Mouse (Mus musculus) spleen, postnatal 36 days (tissue): Measurements from ENCODE around the gene Isx.

ENCODE experiments used
- DNase-seq, 2 experiments: peaks; one replicate each; pipeline ENCODE4 v3.0.0; 2022; ENCODE audit warnings: low spot score in 2 of 2, mixed read lengths in 1 of 2

Isx gene

DNA sequence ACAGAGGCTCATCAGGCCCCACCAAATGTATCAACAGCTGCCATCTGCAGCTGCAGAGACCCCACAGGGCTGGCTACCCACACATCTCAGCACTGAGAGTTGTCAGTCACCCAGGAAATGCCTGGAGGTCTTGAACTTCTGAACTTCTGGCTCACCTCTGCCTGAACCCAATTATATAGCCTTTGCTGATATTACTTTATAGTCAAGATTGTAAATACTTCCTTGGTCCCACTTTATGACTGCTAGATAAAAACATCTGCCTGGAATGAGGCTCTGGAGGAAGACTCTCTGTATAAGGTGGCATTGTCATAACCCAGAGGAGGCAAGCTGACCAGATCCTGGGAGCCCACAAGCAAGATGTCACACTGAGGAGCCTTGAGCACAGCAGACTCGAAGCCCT, 28.8 kb downstream of the Isx start:
- no peak for DNase-seq

GRCm38 (mm10) chr8:74903054-74903842, 30.3 kb downstream of the Isx start:
- no peak for DNase-seq

DNA sequence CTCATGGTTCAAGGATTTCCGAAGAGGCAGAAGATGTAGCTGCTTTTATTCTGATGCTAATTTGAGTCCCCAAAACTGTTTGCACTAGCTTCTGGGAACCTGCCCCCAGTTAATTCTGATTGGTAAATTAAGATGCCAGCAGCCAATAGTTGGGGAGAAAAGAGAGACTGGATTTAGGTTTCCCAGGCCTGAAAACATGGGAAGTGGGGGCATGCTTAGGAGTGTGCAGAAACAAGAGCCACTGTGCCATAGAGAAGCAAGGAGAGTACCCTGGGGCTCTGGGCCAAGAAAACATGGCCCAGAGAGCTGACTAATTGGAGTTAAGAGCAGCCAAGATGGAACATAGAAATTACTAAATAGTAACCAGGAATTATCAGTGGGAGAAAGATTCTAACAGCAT, 33.4 kb downstream of the Isx start:
- no peak for DNase-seq

DNA sequence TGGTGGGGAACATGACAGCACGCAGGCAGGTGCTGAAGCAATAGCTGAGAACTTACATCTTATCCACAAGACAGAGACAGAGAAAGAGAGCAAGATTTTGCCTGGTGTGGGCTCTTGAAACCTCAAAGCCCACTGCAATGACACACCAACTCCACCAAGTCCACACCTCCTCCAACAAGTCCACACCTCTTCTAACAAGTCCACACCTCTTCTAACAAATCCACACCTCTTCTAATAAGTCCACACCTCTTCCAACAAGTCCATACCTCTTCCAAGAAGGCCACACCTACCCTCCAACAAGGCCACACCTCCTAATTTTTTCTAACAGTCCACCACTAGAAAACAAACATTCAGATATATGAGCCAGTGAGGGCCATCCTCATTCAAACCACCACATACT, 37.7 kb downstream of the Isx start:
- no peak for DNase-seq

GRCm38 (mm10) chr8:74920691-74921421, 47.9 kb downstream of the Isx start:
- DNase-seq: no peak

GRCm38 (mm10) chr8:74921882-74922518, 49.0 kb downstream of the Isx start:
- no peak for DNase-seq

DNA sequence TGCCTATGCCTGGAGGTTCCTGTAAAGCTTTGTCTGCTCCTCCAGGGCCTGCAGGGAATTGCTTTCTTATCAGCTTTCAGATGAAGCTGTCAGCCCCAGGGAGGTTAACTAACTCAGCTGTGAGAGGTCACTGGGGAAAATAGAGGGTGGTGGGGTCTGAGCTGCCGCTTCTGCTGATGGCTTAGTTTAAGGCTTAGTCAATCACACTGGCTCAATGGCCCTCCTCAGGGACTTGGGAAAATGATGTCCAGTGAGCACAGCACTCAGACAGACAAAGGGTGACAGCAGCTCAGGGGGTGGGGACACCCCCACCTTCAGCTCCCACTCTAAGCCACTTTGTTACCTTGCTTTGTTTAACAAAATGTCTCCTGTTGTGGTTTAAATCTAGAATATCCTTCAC, 55.0 kb downstream of the Isx start:
- DNase-seq: no peak

GRCm38 (mm10) chr8:74930731-74931130, 57.8 kb downstream of the Isx start:
- peak in 1 of 2 experiments; percentile 1 for DNase-seq

DNA sequence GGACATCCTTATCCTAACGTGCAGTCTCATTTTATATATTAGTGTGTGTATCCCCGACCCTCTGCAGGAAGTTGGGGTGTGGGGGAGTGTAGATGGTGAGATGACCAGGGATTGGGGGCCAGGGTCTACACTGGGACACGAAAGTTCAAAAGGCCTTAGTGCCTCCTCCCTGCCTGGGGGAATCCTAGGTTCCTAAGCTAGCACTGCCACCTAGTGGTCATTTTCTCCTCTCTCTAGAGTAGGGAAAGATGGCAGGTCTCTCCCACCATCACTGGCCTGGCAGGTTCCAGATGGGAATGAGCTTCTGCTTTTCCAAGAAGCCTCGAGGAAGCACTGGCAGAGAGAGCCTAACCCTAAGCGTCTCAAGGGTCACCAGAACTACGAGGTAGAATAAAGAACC, 62.3 kb downstream of the Isx start:
- peak in 1 of 2 experiments; percentile 2 for DNase-seq

DNA sequence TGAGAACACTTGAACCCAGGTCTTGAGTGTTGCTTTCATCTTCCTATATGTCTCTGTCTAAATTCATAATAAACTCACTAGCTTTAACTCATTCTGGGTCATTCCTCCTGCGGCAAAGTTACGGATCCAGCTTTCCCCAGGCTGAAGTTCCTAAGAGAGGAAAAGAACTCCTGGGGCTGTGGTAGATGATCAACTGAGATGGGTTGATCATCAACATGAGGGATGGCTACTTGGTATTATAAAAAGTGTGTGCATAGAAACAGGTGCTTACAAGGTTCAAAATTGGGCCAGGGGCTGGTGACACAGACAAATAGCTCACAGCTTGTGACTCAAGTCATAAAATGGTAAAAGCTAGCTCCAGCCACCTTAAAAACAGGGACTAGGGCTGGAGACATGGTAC, 63.7 kb downstream of the Isx start:
- DNase-seq: no peak

GRCm38 (mm10) chr8:74942056-74942455, 69.1 kb downstream of the Isx start:
- no peak for DNase-seq
